Mouse (Mus musculus): Measurements from ENCODE around the gene Mark2. TPM values are rescaled to one million over a fixed set of nuclear protein-coding genes. Genes with fewer than 3 reads are reported as not detected.

The Mark2 gene
- 215 and 239 TPM in 2 replicates for polyA plus RNA-seq (2012)

- TF ChIP-seq GATA1 (IDR thresholded peaks at IDR 0.05; ENCODE audit: low read length) = no peak
Measured at GRCm38 (mm10) chr19:7341512-7342397, at the start of gene Mark2. Gene Mark2 (minus strand): TSS chr19:7341860.

GRCm38 (mm10) chr19:7388488-7388887 is 46.8 kb upstream of the Mark2 start:
- TF ChIP-seq GATA1 (IDR thresholded peaks at IDR 0.05; ENCODE audit: low read length) = no peak

GRCm38 (mm10) chr19:7386042-7386441 is 44.4 kb upstream of the Mark2 start:
- no peak for TF ChIP-seq GATA1 (IDR thresholded peaks at IDR 0.05; ENCODE audit: low read length)

- no peak for TF ChIP-seq GATA1 (IDR thresholded peaks at IDR 0.05; ENCODE audit: low read length)
Measured at GRCm38 (mm10) chr19:7382903-7383865, 41.5 kb upstream of the Mark2 start, which contains the start of gene Spindoc. Gene Spindoc (minus strand): TSS chr19:7382994.

GRCm38 (mm10) chr19:7382248-7382902 is 40.7 kb upstream of the Mark2 start:
- TF ChIP-seq GATA1 (IDR thresholded peaks at IDR 0.05; ENCODE audit: low read length) = no peak

GRCm38 (mm10) chr19:7381906-7382247 is 40.2 kb upstream of the Mark2 start:
- no peak for TF ChIP-seq GATA1 (IDR thresholded peaks at IDR 0.05; ENCODE audit: low read length)

GRCm38 (mm10) chr19:7377639-7378038 is 36.0 kb upstream of the Mark2 start:
- no peak for TF ChIP-seq GATA1 (IDR thresholded peaks at IDR 0.05; ENCODE audit: low read length)

GRCm38 (mm10) chr19:7374491-7374890 is 32.8 kb upstream of the Mark2 start:
- no peak for TF ChIP-seq GATA1 (IDR thresholded peaks at IDR 0.05; ENCODE audit: low read length)

GRCm38 (mm10) chr19:7353636-7354035 is 12.0 kb upstream of the Mark2 start:
- TF ChIP-seq GATA1 (IDR thresholded peaks at IDR 0.05; ENCODE audit: low read length) = no peak

GRCm38 (mm10) chr19:7352809-7353495 is 11.3 kb upstream of the Mark2 start:
- TF ChIP-seq GATA1 (IDR thresholded peaks at IDR 0.05; ENCODE audit: low read length) = no peak

GRCm38 (mm10) chr19:7349993-7350392 is 8.3 kb upstream of the Mark2 start:
- TF ChIP-seq GATA1 (IDR thresholded peaks at IDR 0.05; ENCODE audit: low read length) = no peak

- no peak for TF ChIP-seq GATA1 (IDR thresholded peaks at IDR 0.05; ENCODE audit: low read length)
Measured at GRCm38 (mm10) chr19:7345235-7345755, 3.6 kb upstream of the Mark2 start.

- no peak for TF ChIP-seq GATA1 (IDR thresholded peaks at IDR 0.05; ENCODE audit: low read length)
Measured at GRCm38 (mm10) chr19:7342646-7343045, 986 bp upstream of the Mark2 start.

GRCm38 (mm10) chr19:7340780-7341475 is 732 bp downstream of the Mark2 start:
- no peak for TF ChIP-seq GATA1 (IDR thresholded peaks at IDR 0.05; ENCODE audit: low read length)
